Comparison of ENCODE assay signal across 16 mouse cellular contexts in genomic region chr4:58923933-58924332, GRCm38 (mm10). TPM values are rescaled to one million over a fixed set of nuclear protein-coding genes. Genes with fewer than 3 reads are reported as not detected.
"Had no signal": no experiment of that assay in that cellular context is flagged by ENCODE, and none has a peak within 500 bp of the region (broad histone marks: within the 10 kb centered on the region; RNA-seq: fewer than 3 reads in every experiment).

No protein-coding gene starts in this region.

- DNase-seq: retina, postnatal 1 day; right cerebral cortex, postnatal 14 days; right cerebral cortex, postnatal 25 days; right cerebral cortex, postnatal 4 days; spleen, adult 18-20 months; thymus, adult 2 months; thymus, postnatal 14 days; thymus, postnatal 25 days; thymus, postnatal 36 days; thymus, postnatal 4 days had no signal

- H3K4me3 ChIP-seq: neural tube, embryonic 12.5 days; neural tube, embryonic 13.5 days; neural tube, embryonic 15.5 days; stomach, embryonic 15.5 days had no signal

- H3K4me1 ChIP-seq: neural tube, embryonic 12.5 days; neural tube, embryonic 13.5 days; neural tube, embryonic 15.5 days; stomach, embryonic 15.5 days had no signal

- H3K36me3 ChIP-seq: neural tube, embryonic 12.5 days; neural tube, embryonic 13.5 days; neural tube, embryonic 15.5 days; stomach, embryonic 15.5 days had no signal

- H3K27ac ChIP-seq: neural tube, embryonic 12.5 days; neural tube, embryonic 13.5 days; neural tube, embryonic 15.5 days; stomach, embryonic 15.5 days; stomach, postnatal 0 days had no signal

- H3K9me3 ChIP-seq: stomach, embryonic 15.5 days had no signal

- H3K27me3 ChIP-seq: neural tube, embryonic 12.5 days; neural tube, embryonic 13.5 days; neural tube, embryonic 15.5 days; stomach, embryonic 15.5 days had no signal

- H3K9ac ChIP-seq: neural tube, embryonic 12.5 days; neural tube, embryonic 13.5 days; neural tube, embryonic 15.5 days; stomach, embryonic 15.5 days had no signal

RNA-seq across cellular contexts. Expression of gene Zkscan16, which starts 19.5 kb away (rescaled TPM):
- polyA plus RNA-seq: small intestine, adult 2 months had no signal
